Mouse (Mus musculus) thymus, adult 2 months (tissue): ENCODE results near the gene Robo1. TPM values are rescaled to one million over a fixed set of nuclear protein-coding genes. Genes with fewer than 3 reads are reported as not detected.

Source experiments
- DNase-seq: peaks from one replicate; pipeline ENCODE4 v3.0.0; 2021
- H3K27ac ChIP-seq: fragments of 200-500 bp; 2 replicates; pipeline ENCODE4 v1.5.1; 2012; ENCODE audit warnings: low read length, control low read depth; ENCODE audit not compliant: control insufficient read depth, insufficient read depth
- H3K27me3 ChIP-seq: fragments of 200-500 bp; 2 replicates; pipeline ENCODE4 v1.6.1; 2012; ENCODE audit warnings: mild to moderate bottlenecking, low read length, moderate library complexity, mixed read lengths; ENCODE audit not compliant: control insufficient read depth, insufficient read depth
- H3K36me3 ChIP-seq: fragments of 200-500 bp; 2 replicates; pipeline ENCODE4 v1.6.1; 2012; ENCODE audit warnings: mild to moderate bottlenecking, low read length, moderate library complexity; ENCODE audit not compliant: control insufficient read depth, insufficient read depth
- H3K4me1 ChIP-seq: fragments of 200-500 bp; replicated peaks from 2 replicates; pipeline ENCODE4 v1.6.1; 2012; ENCODE audit warnings: low read length; ENCODE audit not compliant: control insufficient read depth, insufficient read depth
- H3K4me3 ChIP-seq: fragments of 200-500 bp; 2 replicates; pipeline ENCODE4 v1.5.1; 2012; ENCODE audit warnings: mild to moderate bottlenecking, low read length, control low read depth, moderate library complexity; ENCODE audit not compliant: control insufficient read depth, insufficient read depth
- CTCF ChIP-seq: fragments of 200-500 bp; IDR thresholded peaks from 2 replicates; pipeline ENCODE4 v1.5.1; 2012; ENCODE audit warnings: mild to moderate bottlenecking, control low read depth, low read length, moderate library complexity, borderline replicate concordance; ENCODE audit not compliant: control insufficient read depth, poor library complexity, insufficient read depth; ENCODE audit errors: extremely low read depth
- POLR2A ChIP-seq: fragments of 200-500 bp; IDR thresholded peaks from 2 replicates; pipeline ENCODE4 v1.6.1; 2012; ENCODE audit warnings: mild to moderate bottlenecking, low read length, control low read depth, moderate library complexity; ENCODE audit not compliant: control insufficient read depth, poor library complexity, insufficient read depth; ENCODE audit errors: extremely low read depth
- WGBS: fragments of 180-500 bp; shearing (Covaris S2); methylation state at CpG from one replicate; pipeline ENCODE4 v1.1.7; 2018; 5-methylcytosine and 5-hydroxymethylcytosine counted together
- polyA plus RNA-seq: library from polyadenylated mRNA; depleted of rRNA; stranded (reverse); fragments of >200 nt; gene quantifications from 2 replicates; pipeline ENCODE4 v1.2.3, GENCODE M21; 2012

Robo1 gene
- polyA plus RNA-seq, 1 experiment, result 5.8 TPM

GRCm38 (mm10) chr16:72839031-72839430 is 530.9 kb downstream of the Robo1 start:
- WGBS, result 94% methylated on average over 1 of the region's 1 CpGs
- no peaks in the 10 kb centered on the region for H3K36me3 ChIP-seq

GRCm38 (mm10) chr16:72841066-72841465 is 533.0 kb downstream of the Robo1 start:
- TF ChIP-seq CTCF, result no peak
- no peak for TF ChIP-seq POLR2A
- H3K27ac ChIP-seq, result no peak overlapping the region
- no peaks in the 10 kb centered on the region for H3K27me3 ChIP-seq
- H3K36me3 ChIP-seq, result no peaks in the 10 kb centered on the region
- no peak for DNase-seq
- 95% methylated on average over 9 of the region's 9 CpGs for WGBS
- H3K4me3 ChIP-seq, result no peak overlapping the region
- no peaks in the 10 kb centered on the region for H3K4me1 ChIP-seq

More at GRCm38 (mm10) chr16:72839031-72839430, 530.9 kb downstream of the Robo1 start:
- Histone ChIP-seq H3K27me3 (no peaks in the 10 kb centered on the region), H3K4me3 (no peak overlapping the region), H3K27ac (no peak overlapping the region), H3K4me1 (no peaks in the 10 kb centered on the region)
- DNase-seq, result no peak
- TF ChIP-seq POLR2A, result no peak
- TF ChIP-seq CTCF, result no peak

GRCm38 (mm10) chr16:72854101-72854500 is 546.0 kb downstream of the Robo1 start:
- Histone ChIP-seq H3K27me3 (no peaks in the 10 kb centered on the region), H3K4me1 (no peaks in the 10 kb centered on the region), H3K4me3 (no peak overlapping the region), H3K36me3 (no peaks in the 10 kb centered on the region), H3K27ac (no peak overlapping the region)
- no peak for DNase-seq
- TF ChIP-seq POLR2A, result no peak
- TF ChIP-seq CTCF, result no peak
- 94% methylated on average over 9 of the region's 9 CpGs for WGBS

GRCm38 (mm10) chr16:72854809-72855503 is 546.9 kb downstream of the Robo1 start:
- no peak overlapping the region for H3K27ac ChIP-seq
- no peaks in the 10 kb centered on the region for H3K27me3 ChIP-seq
- DNase-seq, result no peak
- no peak for TF ChIP-seq CTCF
- TF ChIP-seq POLR2A, result no peak
- no peaks in the 10 kb centered on the region for H3K36me3 ChIP-seq
- H3K4me1 ChIP-seq, result no peaks in the 10 kb centered on the region
- H3K4me3 ChIP-seq, result no peak overlapping the region
- 94% methylated on average over 5 of the region's 5 CpGs for WGBS

- TF ChIP-seq CTCF (no peak), POLR2A (no peak)
- DNase-seq, result no peak
- H3K27me3 ChIP-seq, result no peaks in the 10 kb centered on the region
- no peak overlapping the region for H3K27ac ChIP-seq
- 91% methylated on average over 7 of the region's 7 CpGs for WGBS
- H3K4me3 ChIP-seq, result no peak overlapping the region
- no peaks in the 10 kb centered on the region for H3K36me3 ChIP-seq
- H3K4me1 ChIP-seq, result no peaks in the 10 kb centered on the region
These were observed 553.7 kb downstream of the Robo1 start for GRCm38 (mm10) chr16:72861707-72862277.

- Histone ChIP-seq H3K4me3 (no peak overlapping the region), H3K27me3 (no peaks in the 10 kb centered on the region), H3K4me1 (no peaks in the 10 kb centered on the region), H3K27ac (no peak overlapping the region), H3K36me3 (no peaks in the 10 kb centered on the region)
- TF ChIP-seq CTCF (no peak), POLR2A (no peak)
- WGBS, result 92% methylated on average over 4 of the region's 4 CpGs
- DNase-seq, result no peak
These were observed 557.9 kb downstream of the Robo1 start for GRCm38 (mm10) chr16:72866011-72866410.
